Mouse (Mus musculus) fat pad, adult 2 months (tissue): ENCODE measurements around the gene Bag6.

ENCODE experiments used
- DNase-seq: peaks from one replicate; pipeline ENCODE4 v3.0.0-alpha.2; 2011; ENCODE audit warnings: low read depth, low spot score; ENCODE audit errors: extremely low read depth

Gene Bag6

DNA sequence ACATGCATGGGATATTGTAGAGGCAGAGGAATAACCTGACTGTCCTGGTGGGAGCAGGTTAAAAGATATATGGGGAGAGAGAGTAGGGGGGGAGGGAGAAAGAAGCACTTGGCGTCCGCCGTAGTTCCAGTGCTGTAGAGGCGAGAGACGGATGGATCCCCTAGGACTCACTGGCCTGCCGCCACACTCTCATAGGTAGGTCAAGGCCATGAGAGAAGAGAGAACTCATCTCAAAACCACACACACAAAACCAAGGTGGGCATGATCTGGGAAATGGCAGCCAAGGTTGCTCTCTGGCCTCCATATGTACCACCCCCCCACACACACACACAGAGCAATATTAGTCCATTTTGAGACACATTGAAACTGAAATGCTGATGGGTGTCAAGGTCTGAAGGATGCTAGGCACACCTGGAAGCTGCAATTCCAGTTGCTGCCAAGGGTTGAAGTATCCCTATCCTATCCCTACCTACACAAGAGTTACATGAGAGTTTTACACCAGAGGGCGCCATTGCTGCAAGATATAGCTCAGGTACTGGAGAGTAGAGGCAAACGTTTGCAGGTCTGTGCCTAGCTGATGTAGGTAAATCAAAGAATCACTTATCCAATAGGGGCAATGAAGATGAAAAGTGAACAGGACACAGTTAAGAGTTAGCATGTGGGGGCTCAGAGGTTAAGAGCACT lies 31.5 kb downstream of the Bag6 start:
- no peak for DNase-seq

DNA sequence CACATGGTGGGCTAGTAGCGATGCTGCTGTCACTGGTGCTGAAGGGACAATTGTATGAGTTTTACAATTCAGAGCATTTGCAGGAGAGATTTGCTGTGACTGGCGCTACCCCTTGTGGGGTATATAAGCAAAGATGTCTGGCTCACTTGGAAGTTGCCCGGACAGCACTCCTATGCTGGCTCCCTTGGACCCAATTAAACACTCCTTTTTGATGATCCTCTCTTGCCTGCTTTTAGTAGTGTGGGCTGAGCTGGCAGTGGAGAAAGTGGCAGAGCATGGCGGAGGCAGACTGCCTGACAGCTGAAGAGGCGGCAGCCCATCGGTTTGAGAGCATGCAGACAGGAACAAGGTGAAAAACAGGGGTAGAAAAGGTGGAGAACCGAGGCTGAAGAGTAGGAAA lies 32.8 kb downstream of the Bag6 start:
- DNase-seq: no peak

DNA sequence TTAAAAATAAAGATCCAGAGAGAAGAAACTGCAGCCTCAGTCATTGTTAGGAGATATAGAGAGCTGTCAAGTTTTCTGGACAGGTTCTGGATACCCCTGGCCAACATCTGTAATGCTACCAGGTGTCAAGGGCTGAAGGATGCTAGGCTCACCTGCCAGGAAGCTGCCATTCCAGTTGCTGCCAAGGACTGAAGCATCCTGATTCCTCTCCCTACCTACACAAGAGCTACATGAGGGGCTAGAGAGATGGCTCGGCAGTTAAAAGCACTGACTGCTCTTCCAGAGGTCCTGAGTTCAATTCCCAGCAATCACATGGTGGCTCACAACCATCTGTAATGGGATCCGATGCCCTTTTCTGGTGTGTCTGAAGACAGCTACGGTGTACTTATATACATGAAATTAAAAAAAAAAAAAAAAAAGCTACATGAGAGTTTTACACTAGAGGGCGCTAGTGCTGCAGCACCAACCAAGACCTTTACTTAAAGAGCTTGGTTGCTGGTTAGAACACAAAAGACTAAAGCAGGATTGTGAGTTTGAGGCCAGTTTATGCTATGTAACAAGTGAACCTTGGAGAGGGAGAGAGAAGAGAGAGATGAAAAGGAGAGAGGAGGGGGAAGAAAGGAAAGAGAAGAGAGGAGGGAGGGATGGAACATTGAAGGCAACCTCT lies 33.7 kb downstream of the Bag6 start:
- DNase-seq: no peak

DNA sequence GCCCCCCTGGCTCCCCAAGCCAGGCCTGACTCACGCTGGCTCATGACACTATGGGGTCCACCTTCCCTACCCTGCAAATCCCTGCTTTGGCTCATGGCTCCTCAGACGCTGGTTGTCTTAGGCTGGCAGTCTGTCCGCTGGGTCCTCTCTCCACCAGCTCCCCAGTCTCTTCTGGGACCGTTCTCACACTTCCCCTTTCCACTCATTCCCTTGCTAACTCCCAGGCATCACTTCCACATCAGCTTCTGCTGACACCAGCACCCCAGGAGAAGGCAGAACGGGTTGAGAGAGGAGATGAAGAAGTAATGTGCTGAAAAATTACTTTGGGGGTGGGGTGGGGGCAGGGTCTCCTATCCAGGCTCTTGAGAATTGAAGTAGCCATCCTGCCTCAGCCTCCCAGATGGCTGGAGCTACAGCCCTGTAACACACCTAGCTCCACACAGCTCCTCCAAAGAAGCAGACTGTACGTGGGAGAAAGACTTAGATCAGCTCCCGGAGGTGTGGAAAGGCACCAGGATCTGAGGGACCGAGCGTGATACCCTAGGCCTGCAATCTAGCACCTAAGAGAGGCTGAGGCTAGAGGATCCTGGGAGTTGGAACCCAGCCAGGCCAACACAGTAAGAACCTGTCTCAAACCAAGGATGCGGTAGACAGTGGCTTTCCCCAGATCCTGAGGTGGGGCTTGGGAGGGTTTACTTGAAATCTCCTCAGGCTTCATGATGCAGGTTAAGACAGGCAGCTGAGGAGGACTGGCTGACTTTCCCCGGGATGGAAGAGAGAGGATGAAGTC lies 37.7 kb downstream of the Bag6 start:
- no peak for DNase-seq

DNA sequence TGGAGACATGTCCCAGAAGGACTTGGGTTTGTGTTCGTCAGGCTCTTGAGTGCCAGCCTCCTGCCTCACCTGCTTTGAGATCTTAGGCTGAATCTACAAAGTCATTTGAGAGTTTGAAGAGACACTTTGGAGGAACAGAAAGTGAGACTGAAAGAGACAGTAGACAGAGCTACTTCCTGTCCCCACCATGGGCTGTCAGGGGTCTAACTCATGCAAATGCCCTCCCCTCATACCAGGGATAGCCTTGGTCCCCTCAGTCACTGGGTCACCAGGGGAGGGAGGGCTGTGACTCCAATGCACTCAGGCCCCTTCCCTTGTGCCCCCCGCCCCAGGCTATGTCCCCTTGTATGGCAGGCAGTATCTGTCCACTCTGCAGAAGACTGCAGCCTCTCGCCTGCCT lies 38.4 kb downstream of the Bag6 start:
- no peak for DNase-seq

DNA sequence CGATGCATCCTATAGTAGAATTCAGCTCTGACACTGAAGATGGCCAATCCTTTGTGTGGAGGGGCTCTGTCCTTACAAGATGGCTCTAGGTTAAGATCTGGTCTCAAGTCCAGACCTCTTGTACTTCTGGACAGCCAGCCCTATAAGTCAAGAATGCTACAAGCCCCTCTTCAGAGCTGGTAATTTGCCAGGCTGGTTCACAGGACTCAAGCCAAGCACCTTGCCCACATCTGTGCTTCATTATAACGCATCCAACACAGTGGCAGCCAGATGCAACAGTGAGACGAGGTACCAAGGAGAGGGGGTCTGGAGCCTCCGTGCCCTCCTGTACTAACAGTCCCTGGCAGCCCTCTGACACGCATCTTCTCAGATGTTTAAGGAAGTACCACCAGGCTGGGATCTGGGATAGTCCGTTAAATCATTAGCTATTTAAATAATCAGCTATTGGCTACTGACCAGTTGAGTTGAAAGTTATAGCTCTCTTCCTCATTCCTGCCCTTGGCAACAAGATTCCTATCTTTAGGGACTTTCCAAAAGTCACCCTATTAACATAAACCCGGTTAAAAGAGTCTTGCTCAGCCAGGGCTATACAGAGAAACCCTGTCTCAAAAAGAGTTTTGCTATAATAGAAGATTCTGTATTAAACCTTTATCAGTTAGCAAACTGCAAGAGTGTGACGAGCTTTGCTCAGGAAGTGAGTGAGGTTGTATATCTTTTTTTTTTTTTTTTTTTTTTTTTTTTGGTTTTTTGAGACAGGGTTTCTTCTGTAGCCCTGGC lies 39.4 kb downstream of the Bag6 start:
- no peak for DNase-seq

DNA sequence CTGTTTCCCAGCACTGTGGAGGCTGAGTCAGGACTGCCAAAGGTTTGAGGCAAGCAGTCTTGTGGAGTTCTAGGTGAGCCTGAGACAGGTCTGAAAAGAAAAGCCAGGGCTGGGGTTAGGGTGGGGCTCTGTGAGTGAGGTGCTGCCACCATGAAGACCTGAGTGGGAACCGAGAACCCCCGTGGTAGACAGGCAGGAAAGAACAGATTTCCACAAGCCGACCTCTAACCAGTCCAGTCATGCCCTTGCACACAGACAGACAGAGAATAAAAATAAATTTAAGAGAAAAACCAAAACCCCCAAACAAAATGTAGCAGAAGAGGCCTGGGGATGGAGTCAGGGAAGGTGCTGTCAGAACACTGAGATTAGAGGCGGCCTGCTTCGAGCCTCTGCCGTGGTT lies 40.4 kb downstream of the Bag6 start:
- DNase-seq: no peak

DNA sequence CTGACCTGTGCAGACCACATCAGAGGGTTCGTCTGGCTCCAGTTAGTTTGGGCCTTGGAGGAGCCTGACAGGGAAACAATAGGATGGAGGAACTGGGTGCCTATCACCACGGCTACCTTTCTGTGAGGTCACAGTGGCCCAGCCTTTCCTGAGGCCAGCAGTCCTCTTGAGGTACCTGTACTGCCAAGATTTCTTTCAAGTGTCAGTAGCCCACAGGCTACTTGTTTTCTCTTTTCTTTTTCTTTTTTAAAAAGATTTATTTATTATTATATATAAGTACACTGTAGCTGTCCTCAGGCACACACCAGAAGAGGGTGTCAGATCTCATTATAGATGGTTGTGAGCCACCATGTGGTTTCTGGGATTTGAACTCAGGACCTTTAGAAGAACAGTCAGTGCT lies 41.0 kb downstream of the Bag6 start, which contains the start of gene Aif1:
Gene Aif1, minus strand, starts transcription at position 101 of the 400 bp plus-strand sequence.
- no peak for DNase-seq

DNA sequence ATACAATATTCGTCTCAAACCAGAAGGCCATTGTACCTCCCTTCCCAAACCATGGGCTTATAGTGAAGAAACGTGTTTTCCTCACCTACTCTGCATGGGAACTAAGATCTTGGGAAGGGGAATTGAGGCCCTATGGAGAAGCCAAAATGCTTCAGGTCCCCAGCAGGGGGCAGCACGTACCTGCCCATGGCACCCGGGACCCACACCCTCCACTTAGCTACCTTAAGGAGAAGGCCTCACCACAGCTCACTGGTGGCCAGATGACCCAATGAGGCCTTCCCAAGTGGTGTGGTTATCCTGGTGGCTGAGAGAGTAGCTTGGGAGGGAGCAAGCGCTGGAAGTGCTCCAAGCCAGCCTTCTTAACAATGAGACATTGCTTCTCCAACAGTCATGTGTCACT lies 43.5 kb downstream of the Bag6 start:
- no peak for DNase-seq

DNA sequence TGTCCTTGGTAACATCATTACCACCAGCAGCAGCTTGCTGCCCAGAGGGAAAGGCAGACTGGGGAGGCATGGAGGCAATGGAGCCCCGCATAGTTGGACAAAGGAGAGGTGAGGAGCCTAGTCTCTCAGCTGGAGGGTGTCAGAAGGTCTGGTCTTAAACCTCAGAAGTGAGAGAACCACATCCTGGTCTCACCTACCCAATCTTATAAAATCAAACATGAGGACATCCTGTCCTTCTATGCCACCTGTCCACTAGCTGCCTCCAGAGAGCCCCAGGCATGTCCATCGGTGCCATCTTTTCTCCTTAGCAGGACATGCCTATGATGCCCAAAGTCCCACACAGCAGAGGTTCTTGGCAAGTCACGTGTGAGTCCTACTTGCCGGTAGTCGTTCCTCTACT lies 45.1 kb downstream of the Bag6 start:
- no peak for DNase-seq

DNA sequence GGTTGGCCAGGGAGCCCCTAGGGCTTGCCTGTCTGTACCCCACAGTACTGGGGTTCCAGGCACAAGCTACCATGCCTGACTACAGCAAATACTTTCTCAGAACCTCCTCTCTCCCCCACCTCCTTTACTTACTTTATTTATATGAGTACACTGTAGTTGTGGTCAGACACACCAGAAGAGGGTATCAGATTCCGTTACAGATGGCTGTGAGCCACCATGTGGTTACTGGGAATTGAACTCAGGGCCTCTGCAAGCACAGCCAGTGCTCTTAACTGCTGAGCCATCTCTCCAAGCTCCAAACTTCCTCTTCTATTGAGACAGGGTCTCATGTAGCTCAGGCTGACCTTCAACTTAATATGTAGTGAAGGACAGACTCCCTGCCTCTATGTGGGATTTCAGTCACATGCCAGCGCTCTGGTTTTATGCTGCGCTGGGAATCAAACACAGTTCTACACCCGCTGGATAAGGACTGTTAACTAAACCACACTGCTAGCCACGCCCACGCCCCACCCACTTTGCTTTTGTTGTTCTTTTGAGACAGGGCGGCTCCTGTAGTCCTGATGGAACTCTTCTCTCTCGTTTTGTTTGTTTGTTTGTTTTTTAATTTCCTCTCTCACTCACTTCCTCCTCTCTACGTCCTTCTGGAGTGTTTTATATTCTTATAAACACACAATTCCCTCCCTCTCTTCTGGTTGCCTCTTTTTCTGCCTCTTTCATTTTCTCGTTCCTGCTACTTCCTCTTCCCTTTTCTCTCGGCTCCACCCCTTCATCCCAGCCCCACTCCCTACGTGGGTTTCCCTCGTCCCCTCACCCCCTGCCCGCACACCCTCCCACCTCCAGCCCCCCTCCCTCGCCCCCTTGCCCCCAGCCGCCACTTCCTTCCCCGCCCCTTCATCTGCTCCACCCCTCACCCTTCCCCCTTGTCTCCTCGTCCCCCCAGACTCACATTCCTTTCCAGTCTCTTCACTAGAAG lies 50.9 kb downstream of the Bag6 start:
- no peak for DNase-seq

DNA sequence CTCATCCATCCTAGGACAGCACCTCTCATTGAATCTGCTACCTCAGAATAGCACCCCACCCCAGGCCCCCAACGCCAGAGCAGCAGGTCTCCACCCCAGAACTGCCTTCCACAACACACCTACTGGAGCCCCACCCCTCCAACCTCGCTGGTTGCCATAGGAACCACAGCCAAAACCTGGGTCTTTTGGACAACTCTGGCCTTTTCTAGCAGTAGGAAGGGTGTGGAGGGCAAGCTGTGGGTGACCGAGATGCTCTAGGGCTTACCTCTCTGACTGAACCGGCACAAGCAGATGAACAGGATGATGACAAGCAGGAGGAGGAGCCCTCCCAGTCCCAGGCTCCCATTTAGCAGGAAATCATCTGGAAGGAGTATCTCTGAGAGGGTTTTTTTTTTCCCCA lies 51.7 kb downstream of the Bag6 start:
- DNase-seq: no peak

DNA sequence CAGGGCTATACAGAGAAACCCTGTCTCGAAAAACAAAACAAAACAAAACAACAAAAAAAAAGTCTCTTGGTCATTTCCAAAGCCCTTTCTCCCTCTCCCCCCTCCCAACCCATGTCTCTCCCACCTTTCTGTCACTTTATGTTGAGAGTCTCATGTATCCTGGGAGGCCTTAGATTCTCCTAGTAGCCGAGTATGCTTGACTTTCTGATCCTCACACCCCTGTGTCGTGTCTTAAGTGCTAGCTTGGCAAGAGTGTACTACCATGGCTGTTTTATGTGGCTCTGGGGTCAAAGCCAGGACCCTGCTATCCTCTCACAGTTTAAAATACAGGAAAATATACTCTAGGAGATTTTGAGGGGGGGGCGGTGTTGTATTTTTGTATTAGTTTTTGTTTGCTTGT lies 52.4 kb downstream of the Bag6 start:
- no peak for DNase-seq

DNA sequence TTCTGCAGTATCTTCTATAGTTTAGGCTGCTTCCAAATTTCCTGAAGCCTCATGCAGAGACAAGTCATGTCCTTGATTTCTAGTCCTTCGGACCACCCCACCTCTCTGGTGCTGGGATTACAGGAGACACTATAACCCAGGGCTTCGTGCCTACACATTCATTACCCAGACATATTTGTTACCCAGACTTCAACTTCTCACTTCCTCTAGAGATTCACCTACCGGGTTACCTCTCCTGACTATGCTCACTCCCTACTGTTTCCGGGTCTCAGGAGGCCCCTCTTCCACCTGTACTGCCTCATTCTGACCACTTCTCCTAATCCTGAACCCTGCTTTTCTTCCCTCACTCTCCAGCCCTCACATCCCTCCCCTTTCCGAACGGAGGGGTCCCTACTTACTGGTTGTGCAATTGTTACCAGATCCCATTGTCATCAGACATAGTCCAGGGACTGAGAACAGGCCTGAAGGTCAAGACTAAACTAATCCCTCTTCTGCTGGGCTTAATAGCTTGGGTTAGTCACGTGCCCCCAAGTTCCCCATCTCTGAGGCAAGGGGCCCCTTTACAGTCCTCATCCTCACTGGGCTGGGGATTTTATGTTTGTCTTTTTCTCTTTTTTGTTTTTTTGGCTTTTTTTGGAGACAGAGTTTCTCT lies 53.1 kb downstream of the Bag6 start, which contains the start of gene Lst1:
Gene Lst1, minus strand, starts transcription at position 481 of the 652 bp plus-strand sequence.
- no peak for DNase-seq

DNA sequence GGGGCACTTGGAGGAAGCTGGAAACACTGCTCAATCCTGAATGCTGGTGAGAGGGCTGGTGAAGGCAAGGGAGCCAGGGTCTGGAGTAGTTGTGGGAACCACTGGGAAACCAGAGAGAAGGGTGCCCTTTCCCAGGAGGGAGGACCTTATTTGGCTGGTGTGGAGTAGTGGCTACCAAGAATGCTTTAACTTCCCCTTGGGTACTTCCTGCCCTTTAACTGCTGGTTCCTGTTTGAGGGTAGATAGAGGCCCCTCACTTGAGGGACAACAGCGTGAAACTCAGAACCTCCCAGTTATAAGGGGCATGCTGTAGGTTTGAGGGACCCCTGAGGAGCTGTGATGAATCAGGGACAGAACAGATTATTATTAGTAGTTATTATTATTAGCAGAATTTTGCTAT lies 54.2 kb downstream of the Bag6 start:
- no peak for DNase-seq

DNA sequence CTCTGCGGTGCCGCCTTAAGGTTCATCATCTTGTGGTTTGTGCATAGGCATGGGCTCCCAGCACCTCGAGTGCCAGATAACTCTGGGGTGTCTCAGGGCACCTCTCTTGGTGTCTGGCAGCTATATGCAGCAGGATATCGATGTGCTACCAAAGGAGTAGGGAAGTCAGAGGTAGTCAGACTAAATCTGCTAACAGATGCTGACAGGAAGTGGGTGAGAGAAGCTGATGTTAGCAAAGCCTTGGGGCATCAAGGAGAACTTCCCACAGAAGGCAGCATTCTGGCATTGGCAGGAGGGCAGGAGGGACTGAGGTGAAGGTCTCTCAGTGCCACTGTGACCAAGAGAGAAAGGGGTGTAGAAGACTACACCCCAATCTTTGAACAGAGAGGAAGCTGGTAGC lies 55.1 kb downstream of the Bag6 start:
- DNase-seq: no peak

DNA sequence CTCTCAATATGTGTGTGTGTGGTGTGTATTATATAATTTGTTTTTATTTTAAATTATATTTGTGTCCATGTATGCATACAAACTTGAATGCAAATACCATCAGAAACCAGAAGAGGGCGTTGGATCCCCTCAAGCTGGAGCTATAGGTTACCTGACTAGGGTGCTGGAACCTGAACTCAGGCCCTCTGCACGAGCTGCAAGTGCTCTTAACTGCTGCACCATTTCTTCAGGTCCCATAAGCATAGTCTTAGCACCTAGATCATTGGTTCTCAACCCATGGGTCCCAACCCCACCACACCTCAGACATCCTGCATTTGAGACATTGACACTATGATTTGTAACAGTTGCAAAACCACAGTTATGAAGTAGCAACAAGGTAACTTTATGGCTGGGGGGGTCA lies 56.7 kb downstream of the Bag6 start:
- DNase-seq: no peak

DNA sequence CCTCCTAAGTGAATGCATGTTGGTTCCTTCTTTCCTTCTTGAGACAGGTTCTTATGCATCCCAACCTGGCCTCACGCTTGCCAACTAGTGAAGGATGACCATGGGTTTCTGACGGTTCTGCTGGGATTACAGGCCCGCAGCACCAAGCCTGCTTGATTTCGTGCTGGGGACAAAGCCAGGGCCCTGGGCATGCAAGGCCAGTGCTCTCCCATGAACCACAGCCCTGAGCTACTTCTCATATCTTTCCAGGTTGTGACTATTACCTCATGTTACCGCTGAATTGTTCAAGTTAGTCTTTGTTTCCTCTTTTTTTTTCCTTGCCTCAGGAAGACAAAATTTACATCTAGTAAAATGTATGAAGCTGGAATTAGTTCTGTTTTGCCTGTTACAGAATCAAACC lies 57.9 kb downstream of the Bag6 start:
- no peak for DNase-seq
